Mouse (Mus musculus) ES-Bruce4 (cell line): ENCODE data around the gene L3mbtl3.

ENCODE experiments used
- CTCF ChIP-seq: IDR thresholded peaks from one replicate; pipeline ENCODE4 v1.8.1; 2011; ENCODE audit warnings: low read depth, low read length
- EP300 ChIP-seq: IDR thresholded peaks from 2 replicates; pipeline ENCODE4 v1.6.1; 2011; ENCODE audit warnings: low read depth, low read length; ENCODE audit not compliant: insufficient read depth
- POLR2A ChIP-seq: IDR thresholded peaks from one replicate; pipeline ENCODE4 v1.8.1; 2011; ENCODE audit warnings: low read length; ENCODE audit not compliant: insufficient read depth

- TF ChIP-seq POLR2A = no peak
- TF ChIP-seq EP300 = no peak
- TF ChIP-seq CTCF = no peak
Observed at GRCm38 (mm10) chr10:26373951-26374435, 1.8 kb downstream of the L3mbtl3 start.
